Mouse (Mus musculus): ENCODE results near the gene Gm10190. TPM values are rescaled to one million over a fixed set of nuclear protein-coding genes. Genes with fewer than 3 reads are reported as not detected.

The Gm10190 gene
- polyA plus RNA-seq, 1 experiment from 2014 or later, result 2.9 TPM

Other genes starting within 250 kb of the Gm10190 start
- 14.9 and 15.3 TPM in 2 replicates for gene Galm, start 246.1 kb downstream of the Gm10190 start, polyA plus RNA-seq (2016; fragmentation: Nextera tagmentation; extraction: Ambion mirVana)
- gene Srsf7, start 166.2 kb downstream of the Gm10190 start, polyA plus RNA-seq (2016; fragmentation: Nextera tagmentation; extraction: Ambion mirVana), result 834 and 852 TPM in 2 replicates
- gene Ttc39d, start 166.1 kb downstream of the Gm10190 start, polyA plus RNA-seq (2016; fragmentation: Nextera tagmentation; extraction: Ambion mirVana), result not detected in 2 replicates
- 36.2 and 41.1 TPM in 2 replicates for gene Gemin6, start 149.1 kb downstream of the Gm10190 start, polyA plus RNA-seq (2016; fragmentation: Nextera tagmentation; extraction: Ambion mirVana)
- gene Morn2, start 83.3 kb downstream of the Gm10190 start, polyA plus RNA-seq (2016; fragmentation: Nextera tagmentation; extraction: Ambion mirVana), result 21.8 and 23.7 TPM in 2 replicates
- gene Dhx57, start 83.1 kb downstream of the Gm10190 start, polyA plus RNA-seq (2016; fragmentation: Nextera tagmentation; extraction: Ambion mirVana), result 27.0 and 28.5 TPM in 2 replicates
- 0.58 and 2.1 TPM in 2 replicates for gene Arhgef33, start 66.1 kb downstream of the Gm10190 start, polyA plus RNA-seq (2016; fragmentation: Nextera tagmentation; extraction: Ambion mirVana)
- gene Sos1, start 106.9 kb upstream of the Gm10190 start, polyA plus RNA-seq (2016; fragmentation: Nextera tagmentation; extraction: Ambion mirVana), result 6.1 and 6.5 TPM in 2 replicates
- gene Cdkl4, start 204.3 kb upstream of the Gm10190 start, polyA plus RNA-seq (2016; fragmentation: Nextera tagmentation; extraction: Ambion mirVana), result 0.55 and 1.1 TPM in 2 replicates